Mouse (Mus musculus): ENCODE results near the gene Lmtk2. TPM values are rescaled to one million over a fixed set of nuclear protein-coding genes. Genes with fewer than 3 reads are reported as not detected.

The Lmtk2 gene
- polyA plus RNA-seq, 1 experiment from 2014 or later, result 4.4 TPM

DNA sequence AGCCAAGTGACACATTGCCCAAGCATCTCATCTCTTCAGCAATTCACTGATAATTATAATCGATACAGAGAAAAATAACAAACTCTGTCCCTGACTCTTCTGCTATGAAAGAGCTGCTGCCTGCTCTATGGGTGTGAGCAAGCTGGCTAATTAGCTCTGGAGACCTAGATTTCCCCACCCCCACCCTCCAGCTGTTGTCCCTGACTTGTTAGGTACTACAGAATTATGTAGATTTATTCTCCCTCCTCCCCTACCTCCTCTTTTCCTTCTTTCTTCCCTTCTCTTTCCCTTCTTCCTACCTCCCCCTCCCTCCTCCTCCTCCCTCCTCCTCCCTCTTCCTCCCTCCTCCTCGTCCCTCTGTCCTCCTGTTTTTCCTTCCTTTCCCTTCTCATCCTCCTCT, 19.4 kb upstream of the Lmtk2 start:
- Histone ChIP-seq H3K4me3 (ENCODE audit: low read depth, low read length) (no peak overlapping the region), H3K4me2 (ENCODE audit: low read depth, severe bottlenecking) (no peak overlapping the region), H3K27me3 (ENCODE audit: control insufficient read depth, insufficient read depth, low read length) (no peaks in the 10 kb centered on the region), H3K36me3 (ENCODE audit: control insufficient read depth, insufficient read depth, low read length) (no peaks in the 10 kb centered on the region), H3K27ac (replicated peaks; ENCODE audit: low read depth, low read length) (no peak overlapping the region), H3K9ac (ENCODE audit: low read length) (no peak overlapping the region), H3K9me3 (ENCODE audit: control insufficient read depth, low read length) (no peaks in the 10 kb centered on the region; the same call in 1 of the 2 replicates), H3K4me1 (ENCODE audit: control insufficient read depth, insufficient read depth, low read length) (no peaks in the 10 kb centered on the region)
- DNase-seq (ENCODE audit: low spot score) (no peak), ATAC-seq (ENCODE audit: insufficient number of reproducible peaks, low FRiP score, low TSS enrichment, low read depth) (no peak)
- WGBS, result 68% methylated on average over 2 of the region's 2 CpGs

DNA sequence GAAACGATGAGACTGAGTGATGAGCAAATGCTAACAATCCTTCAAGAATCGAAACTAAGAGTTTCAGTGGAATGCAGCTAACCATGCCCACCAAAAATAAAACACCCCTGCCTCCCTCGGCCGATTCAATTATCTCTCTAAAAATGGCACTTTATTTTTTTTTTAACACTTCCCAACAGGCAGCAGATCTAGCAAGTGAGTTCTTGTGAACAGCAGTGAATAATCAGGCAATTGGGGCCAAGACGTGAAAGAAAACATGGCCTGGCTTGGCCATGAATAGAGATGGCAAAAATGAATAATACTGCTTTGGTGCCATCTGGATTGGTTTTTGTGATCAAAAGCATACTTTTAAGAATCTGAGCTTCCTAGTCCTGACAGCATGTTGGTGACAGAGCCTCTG, 18.2 kb upstream of the Lmtk2 start:
- WGBS, result 92% methylated on average over 5 of the region's 5 CpGs
- DNase-seq (ENCODE audit: low spot score) (no peak), ATAC-seq (ENCODE audit: insufficient number of reproducible peaks, low FRiP score, low TSS enrichment, low read depth) (no peak)
- H3K9ac ChIP-seq (ENCODE audit: low read length), result no peak overlapping the region
- no peak overlapping the region for H3K27ac ChIP-seq (replicated peaks; ENCODE audit: low read depth, low read length)
- H3K36me3 ChIP-seq (ENCODE audit: control insufficient read depth, insufficient read depth, low read length), result no peaks in the 10 kb centered on the region
- no peak overlapping the region for H3K4me3 ChIP-seq (ENCODE audit: low read depth, low read length)
- H3K4me2 ChIP-seq (ENCODE audit: low read depth, severe bottlenecking), result no peak overlapping the region
- H3K27me3 ChIP-seq (ENCODE audit: control insufficient read depth, insufficient read depth, low read length), result no peaks in the 10 kb centered on the region
- no peaks in the 10 kb centered on the region for H3K4me1 ChIP-seq (ENCODE audit: control insufficient read depth, insufficient read depth, low read length)
- no peaks in the 10 kb centered on the region; the same call in 1 of the 2 replicates for H3K9me3 ChIP-seq (ENCODE audit: control insufficient read depth, low read length)

DNA sequence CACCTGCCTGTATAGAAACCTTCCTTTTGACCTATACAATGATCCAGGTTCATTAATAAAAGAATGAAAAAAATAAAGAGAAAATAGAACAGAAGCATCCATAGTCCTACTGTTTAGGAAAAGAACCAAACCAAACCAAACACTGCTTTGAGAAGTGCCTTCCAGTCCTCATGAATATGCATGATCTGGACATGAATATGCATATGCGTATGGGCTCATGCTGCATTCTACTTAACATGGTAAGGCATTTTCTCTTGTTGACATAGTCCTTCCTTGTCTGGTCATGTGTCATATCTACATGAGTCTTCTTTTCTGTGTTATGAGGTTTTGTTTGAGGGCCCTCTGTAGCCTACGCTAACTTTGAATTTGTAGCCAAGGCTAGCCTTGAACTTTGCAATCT, 16.7 kb upstream of the Lmtk2 start:
- Histone ChIP-seq H3K9ac (ENCODE audit: low read length) (no peak overlapping the region), H3K27me3 (ENCODE audit: control insufficient read depth, insufficient read depth, low read length) (no peaks in the 10 kb centered on the region), H3K27ac (replicated peaks; ENCODE audit: low read depth, low read length) (no peak overlapping the region), H3K4me3 (ENCODE audit: low read depth, low read length) (no peak overlapping the region), H3K4me2 (ENCODE audit: low read depth, severe bottlenecking) (no peak overlapping the region), H3K36me3 (ENCODE audit: control insufficient read depth, insufficient read depth, low read length) (no peaks in the 10 kb centered on the region), H3K4me1 (ENCODE audit: control insufficient read depth, insufficient read depth, low read length) (no peaks in the 10 kb centered on the region), H3K9me3 (ENCODE audit: control insufficient read depth, low read length) (no peaks in the 10 kb centered on the region)
- ATAC-seq (ENCODE audit: insufficient number of reproducible peaks, low FRiP score, low TSS enrichment, low read depth), result no peak
- WGBS, result 95% methylated on average over 2 of the region's 2 CpGs
- no peak for DNase-seq (ENCODE audit: low spot score)

DNA sequence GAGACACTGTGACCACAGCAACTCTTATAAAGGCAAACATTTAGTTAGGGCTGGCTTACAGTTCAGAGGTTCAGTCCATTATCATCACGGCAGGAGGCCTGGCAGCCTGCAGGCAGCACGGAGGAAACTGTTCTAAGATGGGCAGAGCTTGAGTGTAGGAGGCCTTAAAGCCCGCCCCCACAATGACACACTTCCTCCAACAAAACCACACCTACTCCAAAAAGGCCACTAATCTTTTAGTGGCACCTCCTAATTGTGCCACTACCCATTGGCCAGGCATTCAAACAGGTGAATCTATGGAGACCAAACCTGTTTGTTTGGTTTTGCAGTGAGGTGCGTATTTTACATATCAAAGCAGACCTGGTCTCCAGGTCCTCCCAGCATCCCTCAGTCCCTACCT, 16.0 kb upstream of the Lmtk2 start:
- Histone ChIP-seq H3K9me3 (ENCODE audit: control insufficient read depth, low read length) (no peaks in the 10 kb centered on the region), H3K4me1 (ENCODE audit: control insufficient read depth, insufficient read depth, low read length) (no peaks in the 10 kb centered on the region), H3K4me3 (ENCODE audit: low read depth, low read length) (no peak overlapping the region), H3K27me3 (ENCODE audit: control insufficient read depth, insufficient read depth, low read length) (no peaks in the 10 kb centered on the region), H3K27ac (replicated peaks; ENCODE audit: low read depth, low read length) (no peak overlapping the region), H3K4me2 (ENCODE audit: low read depth, severe bottlenecking) (no peak overlapping the region), H3K36me3 (ENCODE audit: control insufficient read depth, insufficient read depth, low read length) (no peaks in the 10 kb centered on the region), H3K9ac (ENCODE audit: low read length) (no peak overlapping the region)
- ATAC-seq (ENCODE audit: insufficient number of reproducible peaks, low FRiP score, low TSS enrichment, low read depth), result no peak
- no peak for DNase-seq (ENCODE audit: low spot score)
- WGBS, result 71% methylated on average over 4 of the region's 4 CpGs

- Histone ChIP-seq H3K4me1 (ENCODE audit: control insufficient read depth, insufficient read depth, low read length) (no peaks in the 10 kb centered on the region), H3K4me2 (ENCODE audit: low read depth, severe bottlenecking) (no peak overlapping the region), H3K27me3 (ENCODE audit: control insufficient read depth, insufficient read depth, low read length) (no peaks in the 10 kb centered on the region), H3K9ac (ENCODE audit: low read length) (no peak overlapping the region), H3K9me3 (ENCODE audit: control insufficient read depth, low read length) (no peaks in the 10 kb centered on the region), H3K4me3 (ENCODE audit: low read depth, low read length) (no peak overlapping the region), H3K27ac (replicated peaks; ENCODE audit: low read depth, low read length) (no peak overlapping the region), H3K36me3 (ENCODE audit: control insufficient read depth, insufficient read depth, low read length) (no peaks in the 10 kb centered on the region)
- ATAC-seq (ENCODE audit: insufficient number of reproducible peaks, low FRiP score, low TSS enrichment, low read depth), result no peak
- 83% methylated on average over 6 of the region's 6 CpGs for WGBS
- DNase-seq (ENCODE audit: low spot score), result no peak
Measured at GRCm38 (mm10) chr5:144085696-144086095, 14.5 kb upstream of the Lmtk2 start.

DNA sequence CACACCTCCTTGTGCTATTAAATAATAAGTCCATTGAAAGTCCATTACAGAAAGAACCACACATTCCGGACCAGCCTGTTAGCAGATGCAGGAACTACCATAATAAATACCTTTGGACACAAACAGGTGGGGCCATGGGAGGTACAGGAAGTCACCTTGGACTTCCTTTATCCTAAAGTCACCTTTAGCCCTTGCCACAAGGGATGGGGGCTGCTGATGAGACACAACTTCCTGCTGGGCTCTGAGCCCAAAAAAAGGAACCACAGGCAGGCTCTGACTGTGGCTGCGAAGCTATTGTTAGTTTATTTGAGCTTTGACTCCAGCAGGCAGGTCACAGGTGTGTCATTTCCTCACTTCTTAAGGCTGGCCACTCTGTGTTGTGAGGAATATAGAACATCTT, 13.7 kb upstream of the Lmtk2 start:
- Histone ChIP-seq H3K9me3 (ENCODE audit: control insufficient read depth, low read length) (no peaks in the 10 kb centered on the region), H3K27ac (replicated peaks; ENCODE audit: low read depth, low read length) (no peak overlapping the region), H3K4me1 (ENCODE audit: control insufficient read depth, insufficient read depth, low read length) (no peaks in the 10 kb centered on the region), H3K4me2 (ENCODE audit: low read depth, severe bottlenecking) (no peak overlapping the region), H3K27me3 (ENCODE audit: control insufficient read depth, insufficient read depth, low read length) (no peaks in the 10 kb centered on the region), H3K4me3 (ENCODE audit: low read depth, low read length) (no peak overlapping the region), H3K9ac (ENCODE audit: low read length) (no peak overlapping the region), H3K36me3 (ENCODE audit: control insufficient read depth, insufficient read depth, low read length) (no peaks in the 10 kb centered on the region)
- no peak for DNase-seq (ENCODE audit: low spot score)
- WGBS, result 75% methylated on average over 2 of the region's 2 CpGs
- ATAC-seq (ENCODE audit: insufficient number of reproducible peaks, low FRiP score, low TSS enrichment, low read depth), result no peak

DNA sequence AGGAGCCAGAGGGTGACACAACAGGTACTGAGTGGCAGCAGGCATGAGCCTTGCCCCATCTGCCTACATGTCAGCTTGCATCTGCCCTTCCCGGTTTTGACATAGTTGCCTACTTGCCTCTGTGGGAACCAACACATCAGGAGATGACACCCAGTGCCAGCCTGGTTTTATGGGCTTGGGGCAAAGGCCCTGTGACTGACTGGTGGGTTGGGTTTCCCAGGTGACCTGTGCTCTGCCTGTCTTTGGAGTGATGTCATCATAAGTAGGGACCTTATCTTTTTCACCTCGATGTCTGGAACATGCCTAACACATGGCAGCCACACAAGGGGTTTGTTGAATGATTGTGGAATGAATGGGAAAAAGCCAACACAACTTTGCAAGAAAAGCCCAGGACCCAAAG, 11.9 kb upstream of the Lmtk2 start:
- DNase-seq (ENCODE audit: low spot score), result no peak
- WGBS, result 88% methylated on average over 2 of the region's 2 CpGs

DNA sequence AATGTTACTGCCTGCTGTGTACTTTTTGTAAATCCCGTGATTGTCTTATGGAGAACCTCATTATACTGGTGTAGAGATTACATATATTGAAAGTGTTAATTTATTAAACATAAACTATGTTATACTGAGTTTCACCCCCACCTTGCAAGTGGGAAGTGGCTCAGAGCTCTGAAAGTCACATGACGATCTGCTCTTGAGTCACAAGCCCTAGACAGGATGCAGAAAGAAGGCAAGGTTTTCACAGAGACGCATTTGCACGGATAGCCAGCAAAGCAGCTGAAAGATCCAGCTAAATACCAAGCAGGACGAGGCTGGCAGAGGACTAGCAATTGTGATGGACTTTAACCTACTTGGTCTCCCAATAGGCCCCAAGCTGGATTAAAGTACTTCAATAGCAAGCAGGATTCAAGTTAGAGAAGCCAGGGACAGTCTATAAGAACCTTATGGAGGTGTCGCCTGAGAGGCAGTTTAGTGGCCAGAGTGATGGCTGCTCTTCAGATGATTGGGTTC, 4.7 kb upstream of the Lmtk2 start:
- Histone ChIP-seq H3K27me3 (ENCODE audit: control insufficient read depth, insufficient read depth, low read length) (no peaks in the 10 kb centered on the region), H3K4me3 (ENCODE audit: low read depth, low read length) (no peak overlapping the region), H3K27ac (replicated peaks; ENCODE audit: low read depth, low read length) (no peak overlapping the region), H3K4me1 (ENCODE audit: control insufficient read depth, insufficient read depth, low read length) (no peaks in the 10 kb centered on the region), H3K9me3 (ENCODE audit: control insufficient read depth, low read length) (no peaks in the 10 kb centered on the region), H3K4me2 (ENCODE audit: low read depth, severe bottlenecking) (no peak overlapping the region), H3K9ac (ENCODE audit: low read length) (no peak overlapping the region), H3K36me3 (ENCODE audit: control insufficient read depth, insufficient read depth, low read length) (no peaks in the 10 kb centered on the region)
- 83% methylated on average over 6 of the region's 6 CpGs for WGBS
- ATAC-seq (ENCODE audit: insufficient number of reproducible peaks, low FRiP score, low TSS enrichment, low read depth) (no peak), DNase-seq (ENCODE audit: low spot score) (no peak)

More for the DNA sequence above, 11.9 kb upstream of the Lmtk2 start:
- Histone ChIP-seq H3K9me3 (ENCODE audit: control insufficient read depth, low read length) (no peaks in the 10 kb centered on the region), H3K9ac (ENCODE audit: low read length) (no peak overlapping the region), H3K4me2 (ENCODE audit: low read depth, severe bottlenecking) (no peak overlapping the region), H3K4me1 (ENCODE audit: control insufficient read depth, insufficient read depth, low read length) (no peaks in the 10 kb centered on the region), H3K27ac (replicated peaks; ENCODE audit: low read depth, low read length) (no peak overlapping the region), H3K36me3 (ENCODE audit: control insufficient read depth, insufficient read depth, low read length) (no peaks in the 10 kb centered on the region), H3K4me3 (ENCODE audit: low read depth, low read length) (no peak overlapping the region), H3K27me3 (ENCODE audit: control insufficient read depth, insufficient read depth, low read length) (no peaks in the 10 kb centered on the region)
- no peak for ATAC-seq (ENCODE audit: insufficient number of reproducible peaks, low FRiP score, low TSS enrichment, low read depth)

DNA sequence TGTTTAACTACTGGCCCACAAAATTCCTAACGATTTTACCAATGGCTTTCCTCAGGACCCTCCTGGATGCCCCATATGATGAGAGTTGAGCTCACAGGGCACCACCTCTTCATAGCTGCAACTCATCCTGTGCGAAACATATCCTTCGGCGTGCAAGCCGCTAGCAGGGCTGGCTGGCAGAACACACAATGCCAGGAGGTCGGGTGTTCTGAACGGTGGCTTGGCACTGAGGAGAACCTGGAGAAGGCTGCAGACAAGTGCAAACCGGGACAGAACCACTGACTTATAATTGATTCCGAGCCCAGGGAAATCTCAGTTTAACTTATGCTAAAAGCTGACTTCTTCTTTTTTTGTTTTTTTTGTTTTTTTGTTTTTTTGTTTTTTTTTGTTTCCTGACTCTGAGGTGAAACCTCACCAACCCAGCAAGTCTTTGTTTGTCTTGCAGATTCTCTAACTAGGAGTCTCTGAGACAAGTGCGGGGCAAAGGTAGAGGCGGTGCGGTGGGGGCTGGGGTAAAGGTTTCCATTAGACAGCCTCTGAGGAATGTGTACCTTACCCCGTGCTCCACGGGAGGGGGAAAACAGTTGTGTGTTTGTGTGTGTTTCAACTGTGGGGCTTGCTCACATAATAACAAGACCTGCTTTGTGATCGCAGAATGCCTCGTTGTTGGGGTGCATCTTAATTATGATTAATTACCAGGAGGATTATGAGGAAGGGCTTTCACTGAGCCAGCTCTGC, 2.2 kb upstream of the Lmtk2 start:
- no peak overlapping the region for H3K27ac ChIP-seq (replicated peaks; ENCODE audit: low read depth, low read length)
- H3K36me3 ChIP-seq (ENCODE audit: control insufficient read depth, insufficient read depth, low read length), result no peaks in the 10 kb centered on the region
- no peak for ATAC-seq (ENCODE audit: insufficient number of reproducible peaks, low FRiP score, low TSS enrichment, low read depth)
- no peak overlapping the region for H3K4me3 ChIP-seq (ENCODE audit: low read depth, low read length)
- DNase-seq (ENCODE audit: low spot score), result no peak
- H3K9ac ChIP-seq (ENCODE audit: low read length), result no peak overlapping the region
- no peak overlapping the region for H3K4me2 ChIP-seq (ENCODE audit: low read depth, severe bottlenecking)
- 66% methylated on average over 16 of the region's 16 CpGs for WGBS
- H3K27me3 ChIP-seq (ENCODE audit: control insufficient read depth, insufficient read depth, low read length), result no peaks in the 10 kb centered on the region
- H3K9me3 ChIP-seq (ENCODE audit: control insufficient read depth, low read length), result no peaks in the 10 kb centered on the region
- H3K4me1 ChIP-seq (ENCODE audit: control insufficient read depth, insufficient read depth, low read length), result no peaks in the 10 kb centered on the region
